ENCODE assay signal across 18 mouse cellular contexts in the genomic region with DNA sequence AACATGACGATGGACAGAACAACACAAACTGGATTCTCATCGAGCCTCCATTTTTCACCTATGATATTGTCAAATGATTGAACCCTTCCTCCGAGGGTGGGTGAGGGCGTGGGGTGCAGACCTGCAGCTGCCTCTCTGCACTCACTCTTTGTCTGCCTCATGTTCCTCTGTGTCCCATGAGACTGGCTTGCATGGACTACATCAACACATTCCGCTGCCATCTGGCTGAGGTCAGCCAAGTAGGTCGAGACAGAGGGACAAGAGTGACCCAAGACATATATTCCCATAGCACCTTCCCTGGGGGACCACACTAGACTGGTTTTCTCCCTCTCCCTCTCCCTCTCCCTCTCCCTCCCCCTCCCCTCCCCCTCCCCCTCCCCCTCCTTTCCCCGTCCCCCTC. TPM values are rescaled to one million over a fixed set of nuclear protein-coding genes. Genes with fewer than 3 reads are reported as not detected.
"Had no signal": no experiment of that assay in that cellular context is flagged by ENCODE, and none has a peak within 500 bp of the region (broad histone marks: within the 10 kb centered on the region; RNA-seq: fewer than 3 reads in every experiment).

No protein-coding gene starts in this region.

- H3K9me3 ChIP-seq: kidney, embryonic 15.5 days had no signal

- H3K4me1 ChIP-seq: kidney, embryonic 15.5 days; limb, embryonic 13.5 days had no signal

- DNase-seq: kidney, postnatal 10 days; kidney, postnatal 36 days; layer of hippocampus, postnatal 36 days; left cerebral cortex, postnatal 4 days; liver, postnatal 0 days; lung, embryonic 14.5 days; midbrain, embryonic 14.5 days; thymus, adult 18-20 months; thymus, postnatal 36 days had no signal

- H3K4me3 ChIP-seq: kidney, embryonic 15.5 days; left cerebral cortex, adult 2 months; limb, embryonic 13.5 days had no signal

- H3K27me3 ChIP-seq: kidney, embryonic 15.5 days; limb, embryonic 13.5 days had no signal

- H3K27ac ChIP-seq: kidney, embryonic 15.5 days; left cerebral cortex, adult 2 months; limb, embryonic 13.5 days; liver, embryonic 14.5 days; macrophage had no signal

- H3K9ac ChIP-seq: kidney, embryonic 15.5 days; limb, embryonic 13.5 days; liver, embryonic 14.5 days; liver, postnatal 0 days; lung, embryonic 14.5 days had no signal

- H3K36me3 ChIP-seq: kidney, embryonic 15.5 days; limb, embryonic 13.5 days had no signal

- H3K4me2 ChIP-seq: kidney, embryonic 15.5 days; limb, embryonic 13.5 days; liver, embryonic 11.5 days; lung, embryonic 14.5 days; midbrain, embryonic 11.5 days had no signal

- ATAC-seq: liver, postnatal 0 days; lung, postnatal 0 days had no signal

RNA-seq across cellular contexts. Expression of gene Pabpc1l, which starts 48.8 kb away (rescaled TPM):
- total RNA-seq: megakaryocyte-erythroid progenitor cell, adult 5-6 weeks had no signal
- polyA plus RNA-seq: macrophage had no signal

RNA-seq across cellular contexts. Expression of gene Rims4, which starts 58.0 kb away (rescaled TPM):
- total RNA-seq: megakaryocyte-erythroid progenitor cell, adult 5-6 weeks had no signal
- polyA plus RNA-seq: macrophage had no signal
